Mouse (Mus musculus) midbrain, embryonic 11.5 days (tissue): Measurements from ENCODE around the gene Rpl18a. TPM values are rescaled to one million over a fixed set of nuclear protein-coding genes. Genes with fewer than 3 reads are reported as not detected.

Experiments
- ATAC-seq: fragments of 200-750 bp; cut with Nextera tagmentation; 2 replicates; pipeline ENCODE4 v1.8.0; 2017; ENCODE audit warnings: moderate TSS enrichment, moderate library complexity; ENCODE audit not compliant: low FRiP score
- DNase-seq: peaks from one replicate; pipeline ENCODE4 v3.0.0; 2015; ENCODE audit warnings: low spot score; ENCODE audit errors: missing footprints
- H3K27ac ChIP-seq: fragments of 300-500 bp; sonication (generic); 2 replicates; pipeline ENCODE4 v1.5.1; 2014; ENCODE audit warnings: low read depth, low read length
- H3K27me3 ChIP-seq: fragments of 300-500 bp; sonication (generic); 2 replicates; pipeline ENCODE4 v1.6.1; 2014; ENCODE audit warnings: mild to moderate bottlenecking, low read length, moderate library complexity, mixed read lengths; ENCODE audit not compliant: control insufficient read depth, insufficient read depth
- H3K36me3 ChIP-seq: fragments of 300-500 bp; sonication (generic); 2 replicates; pipeline ENCODE4 v1.6.1; 2014; ENCODE audit warnings: mild to moderate bottlenecking, low read length, moderate library complexity, mixed read lengths; ENCODE audit not compliant: control insufficient read depth, insufficient read depth
- H3K4me1 ChIP-seq: fragments of 300-500 bp; sonication (generic); 2 replicates; pipeline ENCODE4 v1.6.1; 2014; ENCODE audit warnings: low read length; ENCODE audit not compliant: control insufficient read depth, insufficient read depth
- H3K4me2 ChIP-seq: fragments of 300-500 bp; sonication (generic); 2 replicates; pipeline ENCODE4 v1.6.1; 2014; ENCODE audit warnings: mild to moderate bottlenecking, moderate library complexity
- H3K4me3 ChIP-seq: fragments of 300-500 bp; sonication (generic); 2 replicates; pipeline ENCODE4 v1.5.1; 2014; ENCODE audit warnings: low read depth, low read length
- H3K9ac ChIP-seq: fragments of 300-500 bp; sonication (generic); 2 replicates; pipeline ENCODE4 v1.6.1; 2014; ENCODE audit warnings: low read length
- H3K9me3 ChIP-seq: fragments of 300-500 bp; sonication (generic); 2 replicates; pipeline ENCODE4 v1.6.1; 2016; ENCODE audit warnings: low read length; ENCODE audit not compliant: control insufficient read depth
- WGBS: fragments of 180-500 bp; shearing (Covaris S2); extraction: QIAGEN DNeasy Blood & Tissue Kit; methylation state at CpG from one replicate; pipeline ENCODE4 v1.1.7; 2014; 5-methylcytosine and 5-hydroxymethylcytosine counted together
- polyA plus RNA-seq: library from polyadenylated mRNA; unstranded; fragments of >200 nt; fragmentation: Nextera tagmentation; extraction: Ambion mirVana; gene quantifications from 2 replicates; pipeline ENCODE4 v1.2.1, GENCODE M21; 2014

Gene Rpl18a
- polyA plus RNA-seq, 1 experiment from 2014 or later: 3,086 TPM

DNA sequence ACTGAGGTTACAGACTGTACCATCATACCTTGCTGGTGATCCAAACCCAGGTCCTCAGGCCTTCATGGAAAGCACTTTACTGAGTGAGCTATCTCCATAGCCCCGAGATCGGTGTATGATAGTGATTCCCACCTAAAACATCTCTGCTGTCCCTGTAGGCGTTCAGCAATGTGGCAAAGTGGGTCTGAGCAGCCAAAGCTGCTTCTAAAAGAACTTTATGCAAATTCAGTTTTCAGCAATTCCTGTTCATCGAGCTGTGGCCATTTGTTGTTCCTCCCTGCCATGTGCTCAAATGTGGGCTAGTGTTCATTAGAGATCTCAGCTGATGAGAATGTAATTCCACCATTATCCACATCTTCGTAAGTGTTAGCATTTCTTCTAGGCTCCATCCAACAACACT, 29.2 kb upstream of the Rpl18a start:
- no peak overlapping the region for H3K9ac ChIP-seq
- H3K27ac ChIP-seq: no peak overlapping the region
- H3K4me1 ChIP-seq: no peaks in the 10 kb centered on the region
- H3K9me3 ChIP-seq: no peaks in the 10 kb centered on the region
- no peak overlapping the region for H3K4me3 ChIP-seq
- H3K27me3 ChIP-seq: no peaks in the 10 kb centered on the region
- H3K36me3 ChIP-seq: no peaks in the 10 kb centered on the region
- DNase-seq: no peak
- WGBS: 91% methylated on average over 5 of the region's 5 CpGs
- no peak for ATAC-seq
- H3K4me2 ChIP-seq: no peak overlapping the region

DNA sequence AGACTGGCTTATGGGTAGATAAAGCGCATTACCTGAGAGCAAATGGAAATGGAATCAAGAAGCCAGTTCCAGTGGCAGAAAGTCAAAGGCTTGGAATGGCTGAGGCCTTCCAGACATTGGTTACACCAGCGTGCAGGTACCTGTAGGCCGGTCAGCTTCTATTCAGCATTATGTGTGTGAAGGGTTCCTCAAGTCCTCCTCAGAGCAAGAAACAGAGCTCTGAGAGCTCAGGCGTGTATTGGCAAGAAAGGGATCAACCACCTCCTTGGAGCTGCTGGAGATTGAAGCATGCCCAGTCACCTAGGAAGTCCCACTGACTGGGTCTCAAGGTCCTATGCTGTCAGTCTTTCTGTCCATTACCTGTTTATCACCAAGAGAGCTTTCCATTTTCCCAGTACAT, 28.5 kb upstream of the Rpl18a start:
- DNase-seq: no peak
- ATAC-seq: no peak
- H3K4me2 ChIP-seq: no peak overlapping the region
- H3K27ac ChIP-seq: no peak overlapping the region
- no peak overlapping the region for H3K9ac ChIP-seq
- no peaks in the 10 kb centered on the region for H3K27me3 ChIP-seq
- no peaks in the 10 kb centered on the region for H3K9me3 ChIP-seq
- 94% methylated on average over 4 of the region's 4 CpGs for WGBS
- H3K4me3 ChIP-seq: no peak overlapping the region
- H3K36me3 ChIP-seq: no peaks in the 10 kb centered on the region
- H3K4me1 ChIP-seq: no peaks in the 10 kb centered on the region

DNA sequence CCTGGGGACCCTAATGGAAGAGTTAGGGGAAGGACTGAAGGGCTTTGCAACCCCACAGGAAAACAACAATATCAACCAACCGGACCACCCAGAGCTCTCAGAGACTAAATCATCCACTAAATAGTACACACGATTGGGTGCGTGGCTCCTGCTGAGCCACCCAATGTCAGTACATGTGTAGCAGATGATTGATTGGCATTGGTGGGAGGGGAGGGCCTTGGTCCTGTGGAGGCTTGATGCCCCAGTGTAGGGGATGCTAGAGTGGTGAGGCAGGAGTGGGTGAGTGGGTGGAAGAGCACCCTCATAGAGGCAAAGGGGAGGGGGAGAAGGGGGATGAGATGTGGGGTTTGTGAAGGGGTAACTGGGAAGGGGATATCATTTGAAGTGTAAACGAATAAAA, 26.9 kb upstream of the Rpl18a start:
- WGBS: 91% methylated on average over 4 of the region's 4 CpGs
- ATAC-seq (no peak), DNase-seq (no peak)
- no peaks in the 10 kb centered on the region for H3K27me3 ChIP-seq
- no peak overlapping the region for H3K27ac ChIP-seq
- H3K9ac ChIP-seq: no peak overlapping the region
- no peak overlapping the region for H3K4me3 ChIP-seq
- H3K4me1 ChIP-seq: no peaks in the 10 kb centered on the region
- no peaks in the 10 kb centered on the region for H3K36me3 ChIP-seq
- H3K9me3 ChIP-seq: no peaks in the 10 kb centered on the region
- no peak overlapping the region for H3K4me2 ChIP-seq

DNA sequence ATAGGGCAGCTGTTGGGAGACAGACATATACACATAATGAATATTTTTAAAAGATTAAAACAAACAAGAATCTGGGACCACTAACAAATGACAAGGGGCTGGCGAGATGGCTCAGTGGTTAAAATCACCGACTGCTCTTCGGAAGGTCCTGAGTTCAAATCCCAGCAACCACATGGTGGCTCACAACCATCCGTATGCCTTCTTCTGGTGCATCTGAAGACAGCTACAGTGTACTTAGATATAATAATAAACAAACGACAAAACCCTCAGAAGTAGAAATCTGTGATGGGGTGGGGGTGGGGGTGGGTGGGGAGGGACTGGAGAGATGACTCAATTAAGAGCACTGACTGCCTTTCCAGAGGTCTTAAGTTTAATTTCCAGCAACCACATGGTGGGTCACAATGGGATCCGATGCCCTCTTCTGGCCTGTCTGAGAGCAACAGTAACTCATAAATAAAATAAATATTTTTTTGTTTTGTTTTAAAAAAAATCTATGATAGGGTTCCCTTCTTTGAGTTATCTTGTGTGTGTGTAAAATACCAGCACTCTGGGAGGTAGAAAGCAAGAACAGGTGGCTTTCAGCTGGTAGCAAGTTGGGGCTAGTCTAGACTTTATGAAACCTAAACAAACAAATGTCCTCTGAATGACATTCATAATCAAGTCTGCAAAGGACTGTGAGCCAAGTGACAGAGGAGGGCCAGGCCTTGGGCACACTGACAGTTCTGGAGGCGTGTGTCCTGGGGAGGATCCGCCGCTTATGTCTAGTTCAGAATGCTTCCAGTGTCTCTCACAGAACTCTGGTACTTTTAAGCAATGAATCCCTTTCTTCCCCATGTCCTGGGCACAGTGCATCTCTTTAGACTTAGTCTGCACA, 23.1 kb upstream of the Rpl18a start:
- no peak for DNase-seq
- Histone ChIP-seq H3K4me3 (no peak overlapping the region), H3K4me2 (no peak overlapping the region), H3K9ac (no peak overlapping the region), H3K27ac (no peak overlapping the region), H3K36me3 (peaks cover 7% of the 10 kb centered on the region), H3K4me1 (no peaks in the 10 kb centered on the region), H3K9me3 (no peaks in the 10 kb centered on the region), H3K27me3 (no peaks in the 10 kb centered on the region)
- 87% methylated on average over 9 of the region's 9 CpGs for WGBS
- ATAC-seq: no peak

DNA sequence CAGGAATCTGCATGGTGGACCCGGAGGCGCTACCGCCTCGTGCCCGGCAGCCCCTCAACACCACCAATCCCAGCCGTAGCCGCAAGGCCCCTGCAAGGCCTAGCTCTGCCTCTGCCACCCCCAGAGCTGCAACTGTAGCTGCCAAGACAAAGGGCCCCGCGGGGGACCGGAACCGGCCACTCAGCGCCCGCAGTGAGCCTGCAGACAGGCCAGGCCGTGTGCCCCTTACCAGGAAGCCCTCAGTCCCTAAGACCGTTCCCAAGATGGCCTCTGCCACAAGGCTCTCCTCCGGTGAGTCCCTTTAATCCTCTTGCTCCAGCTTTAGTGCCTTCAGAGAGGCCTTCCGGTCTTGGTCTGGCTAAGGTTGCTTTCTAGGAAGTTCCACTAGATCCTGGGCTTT, 17.5 kb upstream of the Rpl18a start:
- no peak overlapping the region for H3K9ac ChIP-seq
- no peaks in the 10 kb centered on the region for H3K27me3 ChIP-seq
- no peak for ATAC-seq
- H3K36me3 ChIP-seq: peaks cover 23% of the 10 kb centered on the region
- DNase-seq: no peak
- no peak overlapping the region for H3K27ac ChIP-seq
- H3K4me2 ChIP-seq: no peak overlapping the region
- H3K9me3 ChIP-seq: no peaks in the 10 kb centered on the region
- H3K4me1 ChIP-seq: no peaks in the 10 kb centered on the region
- no peak overlapping the region for H3K4me3 ChIP-seq
- 93% methylated on average over 17 of the region's 17 CpGs for WGBS

DNA sequence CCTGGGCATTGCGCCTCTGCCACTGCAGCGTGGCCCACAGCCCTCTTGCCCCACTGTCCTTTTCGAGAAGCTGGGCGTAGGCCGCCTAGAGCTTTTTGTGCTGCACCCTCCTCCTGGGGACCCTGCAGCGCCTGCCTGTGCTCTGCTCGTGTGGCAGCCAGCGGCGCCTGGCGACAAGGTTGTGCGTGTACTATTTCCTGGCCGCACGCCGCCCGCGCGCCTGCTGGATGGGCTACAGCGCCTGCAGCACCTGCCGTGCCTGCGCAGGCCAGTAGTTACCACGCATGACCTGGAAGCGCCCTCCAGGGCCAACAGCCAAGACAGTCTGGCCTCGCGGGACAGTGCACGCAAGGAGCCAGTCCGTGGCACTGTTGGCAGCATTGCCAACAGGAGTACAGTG, 16.3 kb upstream of the Rpl18a start:
- DNase-seq (no peak), ATAC-seq (no peak)
- H3K4me1 ChIP-seq: no peaks in the 10 kb centered on the region
- no peak overlapping the region for H3K4me3 ChIP-seq
- no peak overlapping the region for H3K4me2 ChIP-seq
- WGBS: 96% methylated on average over 26 of the region's 26 CpGs
- H3K36me3 ChIP-seq: peaks cover 23% of the 10 kb centered on the region
- no peaks in the 10 kb centered on the region for H3K27me3 ChIP-seq
- no peak overlapping the region for H3K27ac ChIP-seq
- no peaks in the 10 kb centered on the region for H3K9me3 ChIP-seq
- H3K9ac ChIP-seq: no peak overlapping the region

DNA sequence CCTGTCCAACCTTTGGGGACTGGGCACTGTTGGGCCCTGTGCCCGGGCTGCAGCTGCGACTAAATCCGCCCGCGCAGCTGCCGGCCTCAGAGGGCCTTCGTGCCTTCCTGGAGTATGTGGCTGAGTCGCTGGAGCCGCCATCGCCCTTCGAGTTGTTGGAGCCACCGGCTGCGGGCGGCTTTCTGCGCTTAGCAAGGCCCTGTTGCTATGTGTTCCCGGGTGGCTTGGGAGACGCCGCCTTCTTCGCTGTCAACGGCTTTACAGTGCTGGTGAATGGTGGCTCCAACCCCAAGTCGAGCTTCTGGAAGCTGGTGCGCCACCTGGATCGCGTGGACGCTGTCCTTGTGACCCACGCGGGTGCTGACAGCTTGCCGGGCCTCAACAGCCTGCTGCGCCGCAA, 15.7 kb upstream of the Rpl18a start:
- H3K4me1 ChIP-seq: no peaks in the 10 kb centered on the region
- no peak overlapping the region for H3K4me3 ChIP-seq
- DNase-seq (no peak), ATAC-seq (no peak)
- H3K4me2 ChIP-seq: no peak overlapping the region
- 94% methylated on average over 30 of the region's 30 CpGs for WGBS
- H3K27ac ChIP-seq: no peak overlapping the region
- H3K9ac ChIP-seq: no peak overlapping the region
- H3K27me3 ChIP-seq: no peaks in the 10 kb centered on the region
- H3K9me3 ChIP-seq: no peaks in the 10 kb centered on the region
- peaks cover 21% of the 10 kb centered on the region for H3K36me3 ChIP-seq

DNA sequence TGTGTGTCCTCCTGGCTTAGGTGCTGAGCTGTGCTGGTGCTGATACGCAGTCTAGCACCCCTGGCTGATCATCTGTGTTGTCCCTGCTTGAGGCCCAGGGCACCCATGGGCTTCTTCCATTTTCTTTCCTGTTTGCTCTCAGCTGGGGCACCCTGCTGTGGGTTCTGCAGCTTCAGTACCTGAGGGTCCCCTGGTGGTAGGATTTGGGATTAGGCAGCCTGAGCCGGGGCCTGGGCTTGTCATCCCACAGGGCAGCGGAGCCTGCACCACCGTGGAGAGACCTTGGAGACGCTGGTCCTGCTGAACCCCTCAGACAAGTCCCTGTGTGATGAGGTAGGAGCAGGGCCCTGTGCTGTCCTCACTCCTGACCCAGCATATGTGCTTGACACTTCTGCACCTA, 14.4 kb upstream of the Rpl18a start:
- Histone ChIP-seq H3K9me3 (no peaks in the 10 kb centered on the region), H3K9ac (no peak overlapping the region), H3K4me2 (no peak overlapping the region), H3K27ac (no peak overlapping the region), H3K27me3 (no peaks in the 10 kb centered on the region), H3K4me1 (peaks cover 5% of the 10 kb centered on the region), H3K36me3 (peaks cover 20% of the 10 kb centered on the region), H3K4me3 (no peak overlapping the region)
- WGBS: 78% methylated on average over 5 of the region's 5 CpGs
- DNase-seq (no peak), ATAC-seq (no peak)

DNA sequence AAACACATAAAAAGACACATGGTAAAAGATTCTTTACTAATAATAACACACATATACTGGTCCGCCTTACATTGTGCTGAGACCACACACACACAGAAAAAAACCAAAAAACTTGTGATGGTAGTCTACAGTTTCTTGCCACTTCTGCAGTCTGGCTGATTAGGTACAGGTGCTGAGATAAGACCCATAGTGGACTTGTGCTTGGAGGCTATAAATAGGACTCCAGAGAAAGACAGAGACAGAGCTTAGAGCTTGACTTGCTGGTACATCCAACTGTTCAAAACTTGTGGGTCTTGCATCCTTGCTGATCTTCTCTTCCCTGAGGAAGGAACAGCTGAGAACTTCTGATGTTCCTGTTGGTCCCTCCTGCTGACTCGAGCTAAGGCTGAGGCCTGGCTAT, 10.3 kb upstream of the Rpl18a start:
- H3K9ac ChIP-seq: no peak overlapping the region
- WGBS: 92% methylated on average over 2 of the region's 2 CpGs
- peaks cover 6% of the 10 kb centered on the region for H3K4me1 ChIP-seq
- H3K27me3 ChIP-seq: no peaks in the 10 kb centered on the region
- peaks cover 2% of the 10 kb centered on the region; the same call in 1 of the 2 replicates for H3K36me3 ChIP-seq
- DNase-seq: no peak
- no peaks in the 10 kb centered on the region for H3K9me3 ChIP-seq
- H3K4me3 ChIP-seq: no peak overlapping the region
- ATAC-seq: no peak
- no peak overlapping the region for H3K27ac ChIP-seq
- no peak overlapping the region for H3K4me2 ChIP-seq
